Mouse (Mus musculus) lung, embryonic 15.5 days (tissue): Measurements from ENCODE around the gene Zfp446. TPM values are rescaled to one million over a fixed set of nuclear protein-coding genes. Genes with fewer than 3 reads are reported as not detected.

Experiments
- ATAC-seq: fragments of 200-750 bp; cut with Nextera tagmentation; 2 replicates; pipeline ENCODE4 v1.8.0; 2017; ENCODE audit warnings: moderate number of reproducible peaks, borderline replicate concordance; ENCODE audit not compliant: low FRiP score, low TSS enrichment; ENCODE audit errors: extremely low read depth
- H3K27ac ChIP-seq: fragments of 300-500 bp; sonication (generic); 2 replicates; pipeline ENCODE4 v1.5.1; 2015; ENCODE audit warnings: moderate library complexity, mild to moderate bottlenecking, inconsistent platforms
- H3K27me3 ChIP-seq: fragments of 300-500 bp; sonication (generic); 2 replicates; pipeline ENCODE4 v1.6.1; 2015; ENCODE audit warnings: inconsistent platforms
- H3K36me3 ChIP-seq: fragments of 300-500 bp; sonication (generic); 2 replicates; pipeline ENCODE4 v1.6.1; 2015; ENCODE audit warnings: inconsistent platforms
- H3K4me1 ChIP-seq: fragments of 300-500 bp; sonication (generic); 2 replicates; pipeline ENCODE4 v1.6.1; 2015; ENCODE audit warnings: inconsistent platforms
- H3K4me2 ChIP-seq: fragments of 300-500 bp; sonication (generic); 2 replicates; pipeline ENCODE4 v1.6.1; 2015; ENCODE audit warnings: inconsistent platforms, mild to moderate bottlenecking, moderate library complexity
- H3K4me3 ChIP-seq: fragments of 300-500 bp; sonication (generic); 2 replicates; pipeline ENCODE4 v1.5.1; 2015; ENCODE audit warnings: mild to moderate bottlenecking, inconsistent platforms
- H3K9ac ChIP-seq: fragments of 300-500 bp; sonication (generic); 2 replicates; pipeline ENCODE4 v1.6.1; 2015; ENCODE audit warnings: inconsistent platforms
- H3K9me3 ChIP-seq: fragments of 300-500 bp; sonication (generic); 2 replicates; pipeline ENCODE4 v1.6.1; 2016; ENCODE audit warnings: inconsistent platforms
- WGBS: fragments of 180-500 bp; shearing (Covaris S2); methylation state at CpG from one replicate; pipeline ENCODE4 v1.1.7; 2015; 5-methylcytosine and 5-hydroxymethylcytosine counted together
- polyA plus RNA-seq: library from polyadenylated mRNA; unstranded; fragments of >200 nt; fragmentation: Nextera tagmentation; extraction: Ambion mirVana; gene quantifications from 2 replicates; pipeline ENCODE4 v1.2.1, GENCODE M21; 2015

The Zfp446 gene
- polyA plus RNA-seq, 1 experiment from 2014 or later = 10.5 TPM

DNA sequence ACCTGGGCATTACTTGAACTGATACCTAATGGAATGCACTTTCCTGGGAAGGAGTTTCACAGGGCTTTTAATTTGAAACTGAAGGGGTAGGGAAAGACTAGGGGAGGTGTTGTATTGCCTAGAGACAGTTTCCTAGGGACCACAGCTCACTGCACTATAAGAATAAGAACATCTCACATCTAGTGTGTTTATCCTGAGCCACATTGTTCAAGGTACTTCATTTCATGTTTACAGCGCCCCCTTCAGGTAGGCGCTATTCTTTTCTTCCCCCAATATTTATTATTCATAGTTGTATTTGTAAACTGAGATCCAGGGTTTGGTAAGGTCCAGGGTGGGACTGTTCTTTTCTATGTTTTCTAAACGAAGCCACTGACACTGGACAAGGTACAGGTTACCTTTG, 14.6 kb downstream of the Zfp446 start:
- Histone ChIP-seq H3K4me3 (no peak overlapping the region), H3K9me3 (no peaks in the 10 kb centered on the region), H3K36me3 (no peaks in the 10 kb centered on the region), H3K27ac (no peak overlapping the region), H3K27me3 (no peaks in the 10 kb centered on the region), H3K9ac (no peak overlapping the region), H3K4me2 (no peak overlapping the region), H3K4me1 (no peaks in the 10 kb centered on the region)
- ATAC-seq = no peak
- 2% methylated on average over 3 of the region's 3 CpGs for WGBS

DNA sequence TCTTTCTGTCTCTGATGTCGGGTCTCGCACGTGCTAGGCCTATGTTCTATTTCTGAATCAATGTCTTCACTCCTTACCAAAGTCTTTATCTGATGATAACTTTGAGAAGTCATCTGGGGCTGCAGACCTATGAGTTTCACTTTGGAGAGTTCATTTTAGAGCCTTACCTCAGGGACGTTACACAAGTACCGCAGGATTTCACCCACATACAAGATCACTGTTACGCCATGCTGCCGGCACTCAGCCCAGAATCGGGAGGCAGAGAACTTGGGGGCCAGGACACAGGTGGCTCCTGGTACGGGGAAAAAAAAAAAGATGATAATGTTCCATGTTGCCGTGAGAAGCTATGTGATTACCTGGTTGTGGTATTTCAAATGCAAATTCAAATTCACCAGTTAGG, 15.5 kb downstream of the Zfp446 start:
- H3K4me1 ChIP-seq = no peaks in the 10 kb centered on the region
- no peak overlapping the region for H3K9ac ChIP-seq
- H3K9me3 ChIP-seq = no peaks in the 10 kb centered on the region
- no peak for ATAC-seq
- no peak overlapping the region for H3K4me3 ChIP-seq
- no peak overlapping the region for H3K4me2 ChIP-seq
- no peaks in the 10 kb centered on the region for H3K27me3 ChIP-seq
- no peaks in the 10 kb centered on the region for H3K36me3 ChIP-seq
- 83% methylated on average over 10 of the region's 10 CpGs for WGBS
- no peak overlapping the region for H3K27ac ChIP-seq

DNA sequence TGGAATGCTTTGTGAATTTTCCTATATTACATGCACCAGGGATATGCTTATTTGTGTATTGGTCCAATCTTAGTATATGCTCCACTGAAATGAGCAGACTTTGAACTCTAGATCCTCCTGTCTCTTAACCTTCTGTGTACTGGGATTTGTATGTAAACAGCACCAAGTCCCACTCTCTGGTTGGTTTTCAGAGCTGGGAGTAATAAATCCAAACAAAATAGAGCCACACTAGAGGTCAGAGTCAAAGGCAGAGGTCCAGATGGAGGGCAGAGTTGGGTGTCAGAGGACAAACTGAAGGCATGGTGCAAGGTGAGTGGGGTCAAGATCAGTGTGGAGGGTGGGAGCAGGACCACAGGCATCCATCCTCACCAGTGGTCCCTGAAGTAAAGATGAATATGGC, 18.2 kb downstream of the Zfp446 start:
- no peak overlapping the region for H3K4me2 ChIP-seq
- H3K9ac ChIP-seq = no peak overlapping the region

DNA sequence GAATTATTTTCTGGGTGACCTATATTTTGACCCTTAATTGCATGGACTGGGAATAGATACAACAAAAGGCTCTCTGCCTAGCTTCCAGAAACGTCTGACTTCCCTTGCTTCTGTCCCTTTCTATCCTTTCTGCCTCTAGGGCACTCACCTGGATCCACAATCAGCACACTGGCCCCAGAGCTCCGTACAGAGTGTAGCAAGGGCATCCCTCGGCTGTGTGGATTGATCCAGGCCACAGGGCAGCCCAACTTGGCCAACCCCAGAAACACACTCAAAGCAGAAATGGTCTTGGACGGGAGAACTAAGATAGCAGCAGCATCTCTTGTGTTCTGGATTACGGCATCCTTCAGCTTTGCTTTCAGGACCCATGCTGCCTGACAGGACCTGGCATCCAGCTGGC, 19.6 kb downstream of the Zfp446 start:
- H3K4me2 ChIP-seq = no peak overlapping the region
- H3K4me3 ChIP-seq = no peak overlapping the region
- no peaks in the 10 kb centered on the region for H3K27me3 ChIP-seq
- no peak overlapping the region for H3K27ac ChIP-seq
- H3K9me3 ChIP-seq = no peaks in the 10 kb centered on the region
- no peak for ATAC-seq
- no peak overlapping the region for H3K9ac ChIP-seq
- no peaks in the 10 kb centered on the region for H3K36me3 ChIP-seq
- WGBS = 62% methylated on average over 5 of the region's 5 CpGs
- H3K4me1 ChIP-seq = no peaks in the 10 kb centered on the region

More for the DNA sequence above, 18.2 kb downstream of the Zfp446 start:
- Histone ChIP-seq H3K27me3 (no peaks in the 10 kb centered on the region), H3K9me3 (no peaks in the 10 kb centered on the region), H3K4me1 (no peaks in the 10 kb centered on the region), H3K27ac (no peak overlapping the region), H3K4me3 (no peak overlapping the region), H3K36me3 (no peaks in the 10 kb centered on the region)
- ATAC-seq = no peak

DNA sequence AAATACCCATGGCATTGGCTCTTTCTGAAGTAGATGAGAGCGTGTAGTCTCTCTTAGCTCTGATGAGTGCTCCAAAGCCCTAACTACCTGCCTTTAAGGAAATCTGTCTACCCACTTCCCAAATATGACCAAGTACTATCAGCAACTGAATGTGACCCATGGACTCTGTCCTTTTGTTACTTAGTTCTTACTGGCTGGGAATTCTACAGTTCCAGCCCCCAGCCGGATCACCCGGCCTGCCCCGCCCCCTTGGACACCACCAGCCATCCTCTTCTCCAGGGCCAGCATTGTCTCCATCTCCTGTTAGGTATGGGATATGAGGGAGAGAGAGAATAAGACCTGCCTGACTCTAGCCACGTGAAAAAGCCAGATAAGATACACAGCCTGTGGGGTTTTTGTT, 20.4 kb downstream of the Zfp446 start, which contains the start of gene Slc27a5:
TSS of gene Slc27a5 (minus strand) at position 140 of the 400 bp plus-strand sequence.
- 68% methylated on average over 5 of the region's 5 CpGs for WGBS
- Histone ChIP-seq H3K9ac (no peak within 1 kb of the TSS; the same call in 1 of the 2 replicates), H3K4me3 (no peak within 1 kb of the TSS), H3K4me2 (no peak within 1 kb of the TSS), H3K27ac (no peak within 1 kb of the TSS), H3K4me1 (no peaks in the 10 kb centered on the region), H3K36me3 (no peaks in the 10 kb centered on the region), H3K27me3 (no peaks in the 10 kb centered on the region), H3K9me3 (no peaks in the 10 kb centered on the region)
- ATAC-seq = no peak

DNA sequence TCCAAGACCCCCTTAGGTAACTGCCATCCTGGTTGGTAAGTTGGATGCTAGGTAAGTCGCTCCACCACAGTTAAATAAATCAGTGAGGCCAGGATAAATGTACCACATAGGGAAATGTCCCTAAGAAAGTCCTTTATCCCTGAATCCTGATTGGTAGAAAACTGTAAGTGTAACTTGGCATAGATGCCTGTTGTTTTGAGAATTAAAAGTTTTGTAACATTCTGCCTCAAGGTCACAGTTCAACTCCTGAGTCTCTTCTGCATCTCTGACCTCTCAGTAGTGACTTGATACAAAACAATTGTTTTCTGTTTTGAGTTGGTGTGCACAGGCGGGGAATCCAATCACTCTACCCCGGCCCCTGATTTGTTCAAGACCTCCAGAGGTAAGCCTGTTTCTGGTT, 21.2 kb downstream of the Zfp446 start, which contains the start of gene Trim28:
TSS of gene Trim28 (plus strand) at position 264 of the 400 bp plus-strand sequence.
- Histone ChIP-seq H3K36me3 (no peaks in the 10 kb centered on the region), H3K4me1 (no peaks in the 10 kb centered on the region), H3K9ac (no peak within 1 kb of the TSS; the same call in 1 of the 2 replicates), H3K4me3 (no peak within 1 kb of the TSS), H3K9me3 (no peaks in the 10 kb centered on the region), H3K4me2 (no peak within 1 kb of the TSS), H3K27me3 (no peaks in the 10 kb centered on the region), H3K27ac (no peak within 1 kb of the TSS)
- no peak for ATAC-seq
- WGBS = 79% methylated on average over 3 of the region's 3 CpGs

DNA sequence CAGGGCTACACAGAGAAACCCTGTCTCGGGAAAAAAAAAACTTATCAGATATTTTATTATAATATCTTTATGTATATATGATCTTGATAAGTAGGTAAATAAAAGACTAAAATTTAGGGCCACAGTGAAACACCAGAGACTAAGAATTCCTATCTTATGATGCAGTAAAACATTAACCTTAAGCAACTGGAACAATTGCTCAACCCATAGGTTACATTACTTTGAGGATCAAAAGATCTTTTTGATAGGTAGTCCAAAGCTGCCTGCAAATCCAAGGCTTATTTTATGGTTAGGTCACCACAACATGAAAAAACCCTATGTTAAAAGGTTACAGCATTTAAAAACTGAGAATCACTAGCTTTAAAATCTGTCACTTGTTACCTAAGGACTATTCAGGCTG, 23.9 kb downstream of the Zfp446 start:
- Histone ChIP-seq H3K4me2 (no peak overlapping the region), H3K27me3 (no peaks in the 10 kb centered on the region), H3K9ac (no peak overlapping the region), H3K27ac (no peak overlapping the region), H3K4me1 (no peaks in the 10 kb centered on the region), H3K36me3 (peaks cover 19% of the 10 kb centered on the region; the same call in 1 of the 2 replicates), H3K9me3 (no peaks in the 10 kb centered on the region), H3K4me3 (no peak overlapping the region)
- ATAC-seq = no peak
- 42% methylated on average over 1 of the region's 1 CpGs for WGBS

DNA sequence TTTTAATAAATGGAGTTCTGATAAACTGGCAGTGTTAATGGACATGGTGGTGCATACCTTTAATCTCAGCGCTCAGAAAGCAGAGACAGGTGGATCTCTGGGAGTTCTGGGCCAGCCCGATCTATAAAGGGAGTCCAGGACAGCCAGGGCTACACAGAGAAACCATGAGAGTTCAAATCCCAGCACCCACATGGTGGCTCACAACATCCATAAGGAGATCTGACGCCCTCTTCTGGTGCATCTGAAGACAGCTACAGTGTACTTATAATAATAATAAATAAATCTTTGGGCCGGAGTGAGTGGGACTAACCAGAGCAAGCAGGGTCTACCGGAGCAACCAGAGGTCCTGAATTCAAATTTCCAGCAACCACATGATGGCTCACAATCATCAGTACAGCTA, 25.7 kb downstream of the Zfp446 start:
- WGBS = 74% methylated on average over 5 of the region's 5 CpGs
- peaks cover 2% of the 10 kb centered on the region; the same call in 1 of the 2 replicates for H3K4me1 ChIP-seq
- H3K9me3 ChIP-seq = no peaks in the 10 kb centered on the region
- peaks cover 34% of the 10 kb centered on the region for H3K36me3 ChIP-seq
- no peaks in the 10 kb centered on the region for H3K27me3 ChIP-seq
- no peak overlapping the region for H3K4me3 ChIP-seq
- H3K4me2 ChIP-seq = no peak overlapping the region
- H3K9ac ChIP-seq = no peak overlapping the region
- no peak for ATAC-seq
- H3K27ac ChIP-seq = no peak overlapping the region

DNA sequence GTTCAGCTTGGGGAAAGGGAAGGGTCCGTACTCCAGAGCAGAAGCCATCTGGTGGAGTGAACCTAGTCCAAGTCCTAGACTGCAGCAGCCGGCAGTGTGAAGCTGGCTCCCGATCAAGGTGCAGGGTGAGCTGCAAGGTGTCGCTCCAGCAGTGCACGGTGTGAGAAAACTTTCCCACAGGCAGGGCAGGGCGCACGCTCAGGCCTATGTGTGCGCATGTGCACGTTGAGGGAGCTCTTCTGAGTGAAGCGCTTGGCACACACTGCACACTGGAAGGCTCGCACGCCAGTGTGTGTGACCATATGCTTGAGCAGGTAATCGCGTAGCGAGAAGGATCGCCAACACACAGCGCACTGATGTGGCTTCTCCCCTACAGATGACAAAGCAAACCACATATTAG, 28.4 kb downstream of the Zfp446 start:
- Histone ChIP-seq H3K27ac (no peak overlapping the region), H3K9me3 (no peaks in the 10 kb centered on the region), H3K4me1 (peaks cover 10% of the 10 kb centered on the region), H3K9ac (no peak overlapping the region), H3K36me3 (peaks cover 34% of the 10 kb centered on the region), H3K4me3 (no peak overlapping the region), H3K4me2 (no peak overlapping the region), H3K27me3 (no peaks in the 10 kb centered on the region)
- ATAC-seq = no peak
- 90% methylated on average over 17 of the region's 17 CpGs for WGBS

DNA sequence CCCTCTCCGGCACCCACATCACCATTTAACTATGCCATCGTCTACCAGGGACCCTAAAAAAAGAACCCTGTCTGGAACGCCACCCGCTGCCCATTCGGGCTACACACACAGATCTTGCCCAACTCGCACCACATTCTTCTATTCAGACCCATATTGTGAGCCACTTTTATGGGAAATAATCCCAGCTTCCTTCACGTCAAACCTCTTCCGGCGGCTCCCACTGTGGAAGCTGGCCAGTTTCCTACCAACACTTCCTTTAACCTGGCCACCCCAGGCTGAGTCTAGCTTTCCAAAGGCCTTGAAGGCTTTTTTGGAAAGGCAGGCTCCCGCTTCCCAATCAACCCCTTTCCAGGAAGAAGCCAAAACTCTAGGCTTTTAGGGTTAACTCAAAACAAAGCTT, 28.9 kb downstream of the Zfp446 start:
- H3K9ac ChIP-seq = no peak overlapping the region
- no peak overlapping the region for H3K4me3 ChIP-seq
- no peaks in the 10 kb centered on the region for H3K27me3 ChIP-seq
- H3K9me3 ChIP-seq = no peaks in the 10 kb centered on the region
- no peak for ATAC-seq
- H3K4me1 ChIP-seq = peaks cover 10% of the 10 kb centered on the region
- peaks cover 34% of the 10 kb centered on the region for H3K36me3 ChIP-seq
- H3K4me2 ChIP-seq = no peak overlapping the region
- no peak overlapping the region for H3K27ac ChIP-seq
- 86% methylated on average over 10 of the region's 10 CpGs for WGBS

DNA sequence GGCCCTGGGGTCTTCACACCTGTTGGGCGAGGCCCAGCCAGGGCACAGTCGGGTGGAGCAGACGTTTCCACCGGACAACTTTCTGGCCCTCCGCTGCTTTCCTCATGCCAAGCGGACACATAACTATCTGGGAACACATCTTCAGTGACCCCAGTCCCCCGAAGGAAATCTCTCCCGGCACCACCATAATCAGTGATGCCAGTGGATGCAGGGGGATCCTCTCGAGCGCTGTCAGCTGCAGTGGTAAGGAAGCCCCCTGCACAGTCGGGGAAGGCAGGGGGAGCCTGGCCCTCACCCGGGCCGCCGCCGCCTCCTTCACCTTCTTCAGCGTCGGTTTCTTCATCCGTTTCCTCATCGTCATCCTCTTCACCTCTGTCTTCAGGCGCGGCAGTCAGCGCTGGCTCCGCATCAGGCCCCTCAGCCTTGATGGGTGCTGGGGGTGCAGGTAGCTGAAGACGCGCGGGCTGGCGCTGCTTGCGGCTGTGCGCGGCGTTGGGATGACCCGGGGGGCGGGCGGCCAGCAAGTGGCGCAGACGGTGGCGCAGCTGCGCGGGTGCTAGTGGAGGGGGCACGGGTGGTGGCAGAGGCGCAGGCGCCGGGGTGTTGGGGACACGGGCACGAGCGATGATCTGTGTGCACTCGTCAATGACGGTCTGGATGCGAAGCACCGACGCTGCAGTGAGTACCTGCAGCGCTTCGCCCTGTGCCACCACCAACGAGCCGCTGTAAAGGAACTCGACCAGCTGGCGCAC, 29.9 kb downstream of the Zfp446 start:
- no peaks in the 10 kb centered on the region for H3K9me3 ChIP-seq
- peaks cover 34% of the 10 kb centered on the region for H3K36me3 ChIP-seq
- no peak overlapping the region for H3K9ac ChIP-seq
- ATAC-seq = no peak
- H3K4me2 ChIP-seq = no peak overlapping the region
- no peak overlapping the region for H3K27ac ChIP-seq
- no peak overlapping the region for H3K4me3 ChIP-seq
- H3K27me3 ChIP-seq = no peaks in the 10 kb centered on the region
- 52% methylated on average over 57 of the region's 57 CpGs for WGBS
- peaks cover 10% of the 10 kb centered on the region for H3K4me1 ChIP-seq

DNA sequence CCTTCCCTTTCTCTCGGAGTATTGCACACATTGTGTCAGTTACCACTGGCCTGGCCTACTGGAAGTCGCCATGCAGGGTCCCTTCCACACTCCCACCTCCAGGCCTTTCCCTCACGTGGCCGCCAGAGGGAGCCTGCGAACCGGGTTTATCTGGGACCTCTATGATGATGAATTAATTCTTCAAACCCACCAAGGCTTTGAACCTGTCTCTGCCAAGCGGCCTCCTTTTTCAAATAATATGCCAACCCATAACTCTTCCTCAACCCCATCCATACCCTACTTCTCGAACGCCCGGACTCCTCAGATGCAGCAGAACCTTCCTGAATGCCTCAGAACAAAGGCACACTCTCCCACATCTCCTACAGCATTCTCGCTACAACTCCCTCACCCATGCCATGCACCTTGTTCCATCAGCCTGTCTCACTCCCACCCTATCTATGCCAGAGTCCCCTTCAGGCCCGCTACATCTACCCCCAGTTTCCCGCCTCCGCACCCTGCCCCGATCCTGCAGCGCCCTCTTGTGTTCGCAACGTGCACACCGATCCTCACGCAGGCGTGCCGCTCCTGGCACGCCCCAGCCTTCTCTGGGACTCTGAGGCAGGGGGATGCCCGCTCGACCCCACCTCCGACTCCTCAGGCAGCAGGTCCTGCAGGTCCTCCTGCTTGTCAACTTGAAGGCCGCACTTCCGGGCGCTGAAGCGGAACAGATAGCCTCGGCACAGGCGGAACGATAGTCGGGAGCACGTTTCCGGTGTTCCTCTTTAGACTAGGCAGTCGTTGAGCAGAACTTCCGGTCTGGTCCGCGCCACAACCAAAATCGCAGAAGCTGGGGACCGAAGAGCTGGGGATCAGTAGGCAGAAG, 31.7 kb downstream of the Zfp446 start:
- no peaks in the 10 kb centered on the region for H3K9me3 ChIP-seq
- peaks cover 34% of the 10 kb centered on the region for H3K36me3 ChIP-seq
- H3K9ac ChIP-seq = peak overlapping the region; percentile 86
- H3K4me2 ChIP-seq = peak overlapping the region; percentile 84
- peak overlapping the region; percentile 74 for H3K4me3 ChIP-seq
- ATAC-seq = peak; percentile 89
- H3K4me1 ChIP-seq = peaks cover 10% of the 10 kb centered on the region
- under 1% methylated on average over 42 of the region's 42 CpGs for WGBS
- H3K27me3 ChIP-seq = no peaks in the 10 kb centered on the region
- peak overlapping the region; percentile 97 for H3K27ac ChIP-seq
